Mouse (Mus musculus): ENCODE results near the gene Hoxc13. TPM values are rescaled to one million over a fixed set of nuclear protein-coding genes. Genes with fewer than 3 reads are reported as not detected.
A peak's percentile ranks its signal among the peaks of the same experiment; 100 is the strongest.

Gene Hoxc13
- total RNA-seq (2014; rRNA removed): 0.16 TPM in 1 of 2 replicates, not detected in the other
- not detected in 2 replicates for polyA plus RNA-seq (2015; fragmentation: Nextera tagmentation; extraction: Ambion mirVana)

- H3K9ac ChIP-seq (replicated peaks; ENCODE audit: low read length, poor library complexity, severe bottlenecking): no peak within 1 kb of the TSS
- ATAC-seq (ENCODE audit: low FRiP score) (no peak), DNase-seq (ENCODE audit: low spot score) (no peak)
- H3K27me3 ChIP-seq (ENCODE audit: insufficient read depth, low read length): peaks cover 92% of the 10 kb centered on the region
- under 1% methylated on average over 68 of the region's 88 CpGs for WGBS
- no peaks in the 10 kb centered on the region for H3K9me3 ChIP-seq (ENCODE audit: low read length)
- H3K36me3 ChIP-seq (ENCODE audit: insufficient read depth, low read length): no peaks in the 10 kb centered on the region
- no peaks in the 10 kb centered on the region for H3K4me1 ChIP-seq (ENCODE audit: insufficient read depth, low read length)
- no peak within 1 kb of the TSS for H3K27ac ChIP-seq (ENCODE audit: low read depth, low read length)
- H3K4me2 ChIP-seq (ENCODE audit: low read depth, low read length, poor library complexity, severe bottlenecking): peak within 1 kb of the TSS; percentile 22; the same call in 1 of the 2 replicates
- TF ChIP-seq CTCF (IDR thresholded peaks at IDR 0.05): no peak
- 0 out of 2 replicates have a peak within 1 kb of the TSS, but pooled peaks have one; percentile 5 for H3K4me3 ChIP-seq (ENCODE audit: low read depth, low read length)
These were observed at the start of gene Hoxc13 for GRCm38 (mm10) chr15:102921053-102922011. TSS of gene Hoxc13 (plus strand) at chr15:102921103.

- Histone ChIP-seq H3K9me3 (ENCODE audit: low read length) (no peaks in the 10 kb centered on the region), H3K36me3 (ENCODE audit: insufficient read depth, low read length) (no peaks in the 10 kb centered on the region), H3K9ac (replicated peaks; ENCODE audit: low read length, poor library complexity, severe bottlenecking) (no peak overlapping the region), H3K4me3 (ENCODE audit: low read depth, low read length) (no peak overlapping the region), H3K4me2 (ENCODE audit: low read depth, low read length, poor library complexity, severe bottlenecking) (no peak overlapping the region), H3K27me3 (ENCODE audit: insufficient read depth, low read length) (no peaks in the 10 kb centered on the region), H3K4me1 (ENCODE audit: insufficient read depth, low read length) (no peaks in the 10 kb centered on the region), H3K27ac (ENCODE audit: low read depth, low read length) (no peak overlapping the region)
- WGBS: 24% methylated on average over 1 of the region's 1 CpGs
- TF ChIP-seq CTCF (IDR thresholded peaks at IDR 0.05): no peak
- ATAC-seq (ENCODE audit: low FRiP score): no peak
- DNase-seq (ENCODE audit: low spot score): no peak
These were observed 35.1 kb upstream of the Hoxc13 start for GRCm38 (mm10) chr15:102885803-102886202.

GRCm38 (mm10) chr15:102895115-102895514, 25.8 kb upstream of the Hoxc13 start:
- H3K4me1 ChIP-seq (ENCODE audit: insufficient read depth, low read length): no peaks in the 10 kb centered on the region
- no peak for DNase-seq (ENCODE audit: low spot score)
- no peak overlapping the region for H3K4me3 ChIP-seq (ENCODE audit: low read depth, low read length)
- no peak overlapping the region for H3K4me2 ChIP-seq (ENCODE audit: low read depth, low read length, poor library complexity, severe bottlenecking)
- no peak overlapping the region for H3K9ac ChIP-seq (replicated peaks; ENCODE audit: low read length, poor library complexity, severe bottlenecking)
- WGBS: 90% methylated on average over 6 of the region's 6 CpGs
- H3K36me3 ChIP-seq (ENCODE audit: insufficient read depth, low read length): no peaks in the 10 kb centered on the region
- H3K27ac ChIP-seq (ENCODE audit: low read depth, low read length): no peak overlapping the region
- TF ChIP-seq CTCF (IDR thresholded peaks at IDR 0.05): no peak
- peaks cover 10% of the 10 kb centered on the region for H3K27me3 ChIP-seq (ENCODE audit: insufficient read depth, low read length)
- no peaks in the 10 kb centered on the region for H3K9me3 ChIP-seq (ENCODE audit: low read length)
- no peak for ATAC-seq (ENCODE audit: low FRiP score)

- H3K4me3 ChIP-seq (ENCODE audit: low read depth, low read length): no peak overlapping the region
- H3K4me1 ChIP-seq (ENCODE audit: insufficient read depth, low read length): no peaks in the 10 kb centered on the region
- ATAC-seq (ENCODE audit: low FRiP score): no peak
- H3K9me3 ChIP-seq (ENCODE audit: low read length): no peaks in the 10 kb centered on the region
- DNase-seq (ENCODE audit: low spot score): no peak
- WGBS: 76% methylated on average over 1 of the region's 1 CpGs
- no peak overlapping the region for H3K4me2 ChIP-seq (ENCODE audit: low read depth, low read length, poor library complexity, severe bottlenecking)
- peaks cover 75% of the 10 kb centered on the region for H3K27me3 ChIP-seq (ENCODE audit: insufficient read depth, low read length)
- H3K9ac ChIP-seq (replicated peaks; ENCODE audit: low read length, poor library complexity, severe bottlenecking): no peak overlapping the region
- H3K36me3 ChIP-seq (ENCODE audit: insufficient read depth, low read length): no peaks in the 10 kb centered on the region
- no peak for TF ChIP-seq CTCF (IDR thresholded peaks at IDR 0.05)
- H3K27ac ChIP-seq (ENCODE audit: low read depth, low read length): no peak overlapping the region
These were observed 16.0 kb upstream of the Hoxc13 start for GRCm38 (mm10) chr15:102904946-102905345.

- TF ChIP-seq CTCF (IDR thresholded peaks at IDR 0.05): no peak
- WGBS: 2% methylated on average over 4 of the region's 4 CpGs
- no peak for ATAC-seq (ENCODE audit: low FRiP score)
- no peak overlapping the region for H3K27ac ChIP-seq (ENCODE audit: low read depth, low read length)
- H3K4me1 ChIP-seq (ENCODE audit: insufficient read depth, low read length): no peaks in the 10 kb centered on the region
- DNase-seq (ENCODE audit: low spot score): no peak
- no peaks in the 10 kb centered on the region for H3K36me3 ChIP-seq (ENCODE audit: insufficient read depth, low read length)
- no peak overlapping the region for H3K9ac ChIP-seq (replicated peaks; ENCODE audit: low read length, poor library complexity, severe bottlenecking)
- no peaks in the 10 kb centered on the region for H3K9me3 ChIP-seq (ENCODE audit: low read length)
- H3K4me3 ChIP-seq (ENCODE audit: low read depth, low read length): no peak overlapping the region
- peaks cover 85% of the 10 kb centered on the region for H3K27me3 ChIP-seq (ENCODE audit: insufficient read depth, low read length)
- no peak overlapping the region for H3K4me2 ChIP-seq (ENCODE audit: low read depth, low read length, poor library complexity, severe bottlenecking)
These were observed 11.4 kb upstream of the Hoxc13 start for GRCm38 (mm10) chr15:102909536-102909935.

GRCm38 (mm10) chr15:102910038-102910437, 10.9 kb upstream of the Hoxc13 start:
- H3K4me3 ChIP-seq (ENCODE audit: low read depth, low read length): no peak overlapping the region
- no peaks in the 10 kb centered on the region for H3K9me3 ChIP-seq (ENCODE audit: low read length)
- WGBS: 0% methylated on average over 18 of the region's 18 CpGs
- H3K9ac ChIP-seq (replicated peaks; ENCODE audit: low read length, poor library complexity, severe bottlenecking): no peak overlapping the region
- peaks cover 85% of the 10 kb centered on the region for H3K27me3 ChIP-seq (ENCODE audit: insufficient read depth, low read length)
- H3K4me2 ChIP-seq (ENCODE audit: low read depth, low read length, poor library complexity, severe bottlenecking): no peak overlapping the region
- ATAC-seq (ENCODE audit: low FRiP score): no peak
- H3K4me1 ChIP-seq (ENCODE audit: insufficient read depth, low read length): no peaks in the 10 kb centered on the region
- no peak for DNase-seq (ENCODE audit: low spot score)
- TF ChIP-seq CTCF (IDR thresholded peaks at IDR 0.05): no peak
- no peaks in the 10 kb centered on the region for H3K36me3 ChIP-seq (ENCODE audit: insufficient read depth, low read length)
- no peak overlapping the region for H3K27ac ChIP-seq (ENCODE audit: low read depth, low read length)
